Mouse (Mus musculus): ENCODE results near the gene Ccdc141.

GRCm38 (mm10) chr2:77184049-77184571, 13.7 kb upstream of the Ccdc141 start:
- TF ChIP-seq CTCF (IDR thresholded peaks at IDR 0.05; ENCODE audit: low read depth) (no peak), EP300 (IDR thresholded peaks at IDR 0.05; ENCODE audit: low read depth) (no peak)

Measured in liver, postnatal 0 days (tissue).